ENCODE assay signal across 9 mouse cellular contexts in the genomic region with DNA sequence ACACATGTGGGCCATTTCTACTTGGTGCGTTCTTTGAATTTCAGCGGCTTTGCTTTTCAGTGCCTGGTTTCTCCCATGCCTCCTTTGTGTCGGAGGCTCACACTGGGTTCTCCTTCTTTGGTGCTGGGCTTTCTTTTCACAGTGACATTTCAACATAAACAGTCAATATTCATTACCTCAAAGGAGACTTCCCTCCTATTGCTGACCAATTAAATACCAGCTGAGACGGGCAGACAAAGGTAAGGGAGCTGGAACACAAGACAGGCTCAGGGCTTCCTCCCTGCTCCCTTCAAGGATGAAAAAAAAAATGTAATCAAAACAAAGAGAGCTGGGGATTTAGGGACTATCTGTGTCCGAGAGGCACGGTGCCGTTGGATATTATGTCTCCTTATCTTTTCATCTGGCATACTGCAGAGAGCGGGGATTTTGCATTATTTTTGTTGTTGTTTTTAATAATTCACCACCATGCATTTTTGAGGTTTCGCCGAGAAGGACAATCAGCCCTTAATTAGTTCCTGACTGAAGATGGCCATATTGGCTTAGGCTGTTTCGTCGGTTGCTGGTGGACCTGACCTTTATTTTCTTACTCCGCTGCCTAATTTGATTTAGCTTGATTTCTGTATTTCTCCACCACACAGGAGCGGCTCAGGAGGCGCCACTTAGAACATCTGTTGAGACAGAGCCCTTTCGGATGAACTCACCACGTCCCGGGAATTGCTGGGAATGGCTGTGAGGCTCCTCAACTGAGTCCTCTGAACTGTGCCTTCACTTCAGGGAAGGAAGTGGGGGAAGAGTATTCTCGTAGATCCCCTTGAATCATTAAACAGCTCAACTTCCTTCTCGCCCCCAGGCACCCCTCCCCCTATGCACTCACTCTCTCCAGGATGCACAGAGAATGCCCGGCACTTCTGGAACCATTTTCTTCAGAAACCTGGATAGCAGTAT.
A peak's percentile ranks its signal among the peaks of the same experiment; 100 is the strongest.
DNase-seq lines count a peak whose midpoint lies in the region; ATAC-seq and TF ChIP-seq lines count a peak whose summit lies in the region.
"Had no signal": no experiment of that assay in that cellular context is flagged by ENCODE, and none has a peak within 500 bp of the region (broad histone marks: within the 10 kb centered on the region; RNA-seq: fewer than 3 reads in every experiment).

No protein-coding gene starts in this region.

- no peaks in the 10 kb centered on the region for H3K36me3 ChIP-seq in lung, embryonic 16.5 days (ENCODE audit: control insufficient read depth, insufficient read depth, low read length)
- no peaks in the 10 kb centered on the region for H3K36me3 ChIP-seq in forebrain, embryonic 15.5 days
- H3K36me3 ChIP-seq in limb, embryonic 15.5 days = no peaks in the 10 kb centered on the region
- H3K36me3 ChIP-seq in stomach, embryonic 15.5 days = no peaks in the 10 kb centered on the region
- H3K36me3 ChIP-seq in thymus, adult 2 months (ENCODE audit: control insufficient read depth, insufficient read depth, low read length) = no peaks in the 10 kb centered on the region

- peak overlapping the region; percentile 37 for H3K4me3 ChIP-seq in lung, embryonic 16.5 days (ENCODE audit: low read length)
- peak overlapping the region; percentile 16 for H3K4me3 ChIP-seq in forebrain, embryonic 15.5 days
- H3K4me3 ChIP-seq in limb, embryonic 15.5 days = peak overlapping the region; percentile 19
- peak overlapping the region; percentile 28 for H3K4me3 ChIP-seq in stomach, embryonic 15.5 days (replicated peaks)
- H3K4me3 ChIP-seq in thymus, adult 2 months (ENCODE audit: control insufficient read depth, insufficient read depth, low read length) = no peak overlapping the region

- H3K9me3 ChIP-seq in lung, embryonic 16.5 days (ENCODE audit: control insufficient read depth, low read length) = no peaks in the 10 kb centered on the region
- no peaks in the 10 kb centered on the region for H3K9me3 ChIP-seq in forebrain, embryonic 15.5 days
- H3K9me3 ChIP-seq in limb, embryonic 15.5 days = no peaks in the 10 kb centered on the region
- no peaks in the 10 kb centered on the region for H3K9me3 ChIP-seq in stomach, embryonic 15.5 days

- TF ChIP-seq CTCF in thymus, adult 2 months (IDR thresholded peaks at IDR 0.05; ENCODE audit: borderline replicate concordance, control insufficient read depth, extremely low read depth, insufficient read depth, low read length, poor library complexity) = no peak

- peak overlapping the region; percentile 60 for H3K4me2 ChIP-seq in lung, embryonic 16.5 days (ENCODE audit: low read depth, low read length)
- H3K4me2 ChIP-seq in forebrain, embryonic 15.5 days (replicated peaks) = peak overlapping the region; percentile 35
- peak overlapping the region; percentile 38 for H3K4me2 ChIP-seq in limb, embryonic 15.5 days
- H3K4me2 ChIP-seq in stomach, embryonic 15.5 days = peak overlapping the region; percentile 42

- no peaks in the 10 kb centered on the region for H3K4me1 ChIP-seq in lung, embryonic 16.5 days (replicated peaks; ENCODE audit: control insufficient read depth, insufficient read depth, low read length)
- peaks cover 24% of the 10 kb centered on the region for H3K4me1 ChIP-seq in forebrain, embryonic 15.5 days
- peaks cover 9% of the 10 kb centered on the region for H3K4me1 ChIP-seq in limb, embryonic 15.5 days
- H3K4me1 ChIP-seq in stomach, embryonic 15.5 days = no peaks in the 10 kb centered on the region
- no peaks in the 10 kb centered on the region for H3K4me1 ChIP-seq in thymus, adult 2 months (replicated peaks; ENCODE audit: control insufficient read depth, insufficient read depth, low read length)

- no peak for DNase-seq in lung, postnatal 14 days
- DNase-seq in thymus, adult 2 months = no peak
- no peak for DNase-seq in spleen, postnatal 10 days (ENCODE audit: low spot score in 2 of 2)
- no peak for DNase-seq in spleen, postnatal 36 days (ENCODE audit: low spot score in 2 of 2)
- DNase-seq: layer of hippocampus, adult 9-11 months had no signal

- 15% methylated on average over 21 of the region's 21 CpGs for WGBS in lung, embryonic 16.5 days
- 1% methylated on average over 21 of the region's 21 CpGs for WGBS in forebrain, embryonic 15.5 days
- WGBS in limb, embryonic 15.5 days = 8% methylated on average over 21 of the region's 21 CpGs
- 17% methylated on average over 21 of the region's 21 CpGs for WGBS in stomach, embryonic 15.5 days
- WGBS in thymus, adult 2 months = 16% methylated on average over 21 of the region's 21 CpGs

- ATAC-seq in lung, embryonic 16.5 days (ENCODE audit: low read depth) = peak; percentile 41
- 0 out of 2 replicates have a peak, but pooled peaks have one; percentile 42 for ATAC-seq in forebrain, embryonic 15.5 days (replicated peaks)
- no peak for ATAC-seq in limb, embryonic 15.5 days (ENCODE audit: insufficient number of reproducible peaks, low FRiP score, low TSS enrichment, low read depth)
- ATAC-seq in stomach, embryonic 15.5 days (ENCODE audit: insufficient read depth, low FRiP score, low read depth) = no peak

- H3K9ac ChIP-seq in lung, embryonic 16.5 days (ENCODE audit: low read length) = peak overlapping the region; percentile 22; the same call in 1 of the 2 replicates
- H3K9ac ChIP-seq in forebrain, embryonic 15.5 days (replicated peaks) = no peak overlapping the region; the same call in 1 of the 2 replicates
- no peak overlapping the region for H3K9ac ChIP-seq in limb, embryonic 15.5 days
- no peak overlapping the region for H3K9ac ChIP-seq in stomach, embryonic 15.5 days

- H3K27ac ChIP-seq in lung, embryonic 16.5 days (ENCODE audit: low read length) = no peak overlapping the region
- H3K27ac ChIP-seq in forebrain, embryonic 15.5 days (replicated peaks) = peak overlapping the region; percentile 8
- H3K27ac ChIP-seq in limb, embryonic 15.5 days = no peak overlapping the region
- H3K27ac ChIP-seq in stomach, embryonic 15.5 days = no peak overlapping the region
- H3K27ac ChIP-seq in thymus, adult 2 months (ENCODE audit: control insufficient read depth, insufficient read depth, low read length) = no peak overlapping the region

- no peaks in the 10 kb centered on the region for H3K27me3 ChIP-seq in lung, embryonic 16.5 days (ENCODE audit: control insufficient read depth, insufficient read depth, low read depth, low read length)
- peaks cover 63% of the 10 kb centered on the region for H3K27me3 ChIP-seq in forebrain, embryonic 15.5 days
- peaks cover 7% of the 10 kb centered on the region for H3K27me3 ChIP-seq in limb, embryonic 15.5 days
- H3K27me3 ChIP-seq in stomach, embryonic 15.5 days (replicated peaks) = no peaks in the 10 kb centered on the region
- no peaks in the 10 kb centered on the region for H3K27me3 ChIP-seq in thymus, adult 2 months (ENCODE audit: control insufficient read depth, insufficient read depth, low read length)

- TF ChIP-seq POLR2A in thymus, adult 2 months (IDR thresholded peaks at IDR 0.05; ENCODE audit: control insufficient read depth, extremely low read depth, insufficient read depth, low read length, poor library complexity) = no peak

Comparison
In these comparisons a context has a peak if more than half of its experiments do, and no peak if none do; other contexts are left out.
1. ATAC-seq: peak in lung, embryonic 16.5 days (single experiment) and forebrain, embryonic 15.5 days (single experiment); none in limb, embryonic 15.5 days (single experiment) and stomach, embryonic 15.5 days (single experiment).
2. Peak in every context shown above with its lines, with median percentiles within 50 percentile points of each other: H3K4me2 ChIP-seq.